Mouse (Mus musculus): ENCODE measurements around the gene Zyg11b. TPM values are rescaled to one million over a fixed set of nuclear protein-coding genes. Genes with fewer than 3 reads are reported as not detected.

Zyg11b gene
- total RNA-seq, 2 experiments from 2014 or later: 103 to 106 TPM

- no peak for DNase-seq (ENCODE audit: extremely low spot score in 1 of 2, low spot score in 1 of 2)
Observed at GRCm38 (mm10) chr4:108318649-108319615, 18.0 kb upstream of the Zyg11b start.

- no peak for DNase-seq (ENCODE audit: extremely low spot score in 1 of 2, low spot score in 1 of 2)
Observed at GRCm38 (mm10) chr4:108317656-108318605, 17.0 kb upstream of the Zyg11b start.

GRCm38 (mm10) chr4:108314041-108314440 is 13.1 kb upstream of the Zyg11b start:
- no peak for DNase-seq (ENCODE audit: extremely low spot score in 1 of 2, low spot score in 1 of 2)

GRCm38 (mm10) chr4:108310706-108311105 is 9.8 kb upstream of the Zyg11b start:
- no peak for DNase-seq (ENCODE audit: extremely low spot score in 1 of 2, low spot score in 1 of 2)

- no peak for DNase-seq (ENCODE audit: extremely low spot score in 1 of 2, low spot score in 1 of 2)
Observed at GRCm38 (mm10) chr4:108302296-108302890, 1.5 kb upstream of the Zyg11b start.

- DNase-seq (ENCODE audit: extremely low spot score in 1 of 2, low spot score in 1 of 2): no peak
Observed at GRCm38 (mm10) chr4:108300266-108300665, 630 bp downstream of the Zyg11b start.

- no peak for DNase-seq (ENCODE audit: extremely low spot score in 1 of 2, low spot score in 1 of 2)
Observed at GRCm38 (mm10) chr4:108276973-108277372, 23.9 kb downstream of the Zyg11b start.

- DNase-seq (ENCODE audit: extremely low spot score in 1 of 2, low spot score in 1 of 2): no peak
Observed at GRCm38 (mm10) chr4:108272286-108272685, 28.6 kb downstream of the Zyg11b start.

- DNase-seq (ENCODE audit: extremely low spot score in 1 of 2, low spot score in 1 of 2): no peak
Observed at GRCm38 (mm10) chr4:108265774-108266173, 35.1 kb downstream of the Zyg11b start.

GRCm38 (mm10) chr4:108253317-108253716 is 47.6 kb downstream of the Zyg11b start:
- no peak for DNase-seq (ENCODE audit: extremely low spot score in 1 of 2, low spot score in 1 of 2)

- no peak for DNase-seq (ENCODE audit: extremely low spot score in 1 of 2, low spot score in 1 of 2)
Observed at GRCm38 (mm10) chr4:108250501-108250900, 50.4 kb downstream of the Zyg11b start.

- DNase-seq (ENCODE audit: extremely low spot score in 1 of 2, low spot score in 1 of 2): no peak
Observed at GRCm38 (mm10) chr4:108249314-108249713, 51.6 kb downstream of the Zyg11b start.

GRCm38 (mm10) chr4:108233654-108234053 is 67.2 kb downstream of the Zyg11b start:
- no peak for DNase-seq (ENCODE audit: extremely low spot score in 1 of 2, low spot score in 1 of 2)

GRCm38 (mm10) chr4:108225341-108225872 is 75.5 kb downstream of the Zyg11b start:
- DNase-seq (ENCODE audit: extremely low spot score in 1 of 2, low spot score in 1 of 2): no peak

GRCm38 (mm10) chr4:108222507-108222906 is 78.4 kb downstream of the Zyg11b start:
- no peak for DNase-seq (ENCODE audit: extremely low spot score in 1 of 2, low spot score in 1 of 2)

- DNase-seq (ENCODE audit: extremely low spot score in 1 of 2, low spot score in 1 of 2): no peak
Observed at GRCm38 (mm10) chr4:108219019-108219418, 81.9 kb downstream of the Zyg11b start.

- no peak for DNase-seq (ENCODE audit: extremely low spot score in 1 of 2, low spot score in 1 of 2)
Observed at GRCm38 (mm10) chr4:108217332-108218179, 83.3 kb downstream of the Zyg11b start, which contains the start of gene Zyg11a. Gene Zyg11a, minus strand, starts transcription at chr4:108218048.

- DNase-seq (ENCODE audit: extremely low spot score in 1 of 2, low spot score in 1 of 2): no peak
Observed at GRCm38 (mm10) chr4:108213023-108213422, 87.9 kb downstream of the Zyg11b start.

- no peak for DNase-seq (ENCODE audit: extremely low spot score in 1 of 2, low spot score in 1 of 2)
Observed at GRCm38 (mm10) chr4:108204629-108205028, 96.3 kb downstream of the Zyg11b start.

Measured in layer of hippocampus, postnatal 25 days (tissue).